Mouse (Mus musculus) forelimb bud, embryonic 11.5 days (tissue): ENCODE results near the gene Olfml1.
A peak's percentile ranks its signal among the peaks of the same experiment; 100 is the strongest.

ENCODE experiments used
- DNase-seq: peaks from one replicate; pipeline ENCODE4 v3.0.0-alpha.2; 2012; ENCODE audit warnings: low read depth, low spot score

The Olfml1 gene

GRCm38 (mm10) chr7:107567261-107567671 lies at the start of gene Olfml1:
Gene Olfml1 (plus strand): TSS chr7:107567446.
- DNase-seq = peak; percentile 91

GRCm38 (mm10) chr7:107519256-107520025 lies 47.8 kb upstream of the Olfml1 start:
- DNase-seq = no peak

GRCm38 (mm10) chr7:107521411-107521810 lies 45.8 kb upstream of the Olfml1 start:
- no peak for DNase-seq

GRCm38 (mm10) chr7:107526299-107526698 lies 40.9 kb upstream of the Olfml1 start:
- peak; percentile 41 for DNase-seq

- no peak for DNase-seq
Measured at GRCm38 (mm10) chr7:107528169-107528772, 39.0 kb upstream of the Olfml1 start.

DNA sequence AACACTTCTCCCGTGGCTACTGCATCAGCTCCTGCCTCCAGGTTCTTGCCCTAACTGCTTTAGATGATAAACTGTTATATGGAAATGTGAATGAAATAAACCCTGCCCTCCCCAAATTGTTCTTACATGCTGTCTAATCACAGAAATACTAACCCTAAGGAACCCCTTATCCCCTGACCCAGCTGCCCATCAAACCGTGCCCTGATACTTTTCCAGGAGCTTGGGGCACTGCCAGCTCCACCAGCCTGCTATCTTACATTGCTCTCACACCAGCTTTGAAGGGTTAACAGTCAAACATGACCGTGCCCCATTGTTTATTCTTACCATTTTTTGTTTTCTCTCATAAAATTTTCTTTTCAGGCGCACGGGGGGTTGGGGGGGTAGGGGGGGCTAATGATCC lies 37.9 kb upstream of the Olfml1 start:
- no peak for DNase-seq

GRCm38 (mm10) chr7:107535311-107535710 lies 31.9 kb upstream of the Olfml1 start:
- DNase-seq = no peak

DNA sequence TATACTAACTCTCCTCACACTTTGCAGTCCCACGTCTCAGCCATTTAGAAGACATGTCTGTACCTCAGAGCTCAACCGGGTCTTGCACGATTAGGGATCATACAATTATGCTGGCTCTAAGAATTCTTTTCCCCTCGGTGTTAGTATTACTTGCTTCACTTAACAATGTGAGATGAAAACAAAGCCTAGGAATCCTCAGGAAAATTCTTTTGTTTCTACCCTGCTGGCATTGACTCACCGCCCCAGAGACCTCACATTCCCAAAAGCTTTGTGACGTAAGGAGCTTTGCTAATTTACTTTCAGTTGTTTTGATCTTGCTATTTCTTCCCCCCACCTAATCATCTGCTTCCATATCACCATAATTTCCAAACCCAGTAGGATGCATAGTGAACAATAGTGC lies 30.7 kb upstream of the Olfml1 start:
- DNase-seq = no peak

GRCm38 (mm10) chr7:107540034-107540433 lies 27.2 kb upstream of the Olfml1 start:
- DNase-seq = no peak

DNA sequence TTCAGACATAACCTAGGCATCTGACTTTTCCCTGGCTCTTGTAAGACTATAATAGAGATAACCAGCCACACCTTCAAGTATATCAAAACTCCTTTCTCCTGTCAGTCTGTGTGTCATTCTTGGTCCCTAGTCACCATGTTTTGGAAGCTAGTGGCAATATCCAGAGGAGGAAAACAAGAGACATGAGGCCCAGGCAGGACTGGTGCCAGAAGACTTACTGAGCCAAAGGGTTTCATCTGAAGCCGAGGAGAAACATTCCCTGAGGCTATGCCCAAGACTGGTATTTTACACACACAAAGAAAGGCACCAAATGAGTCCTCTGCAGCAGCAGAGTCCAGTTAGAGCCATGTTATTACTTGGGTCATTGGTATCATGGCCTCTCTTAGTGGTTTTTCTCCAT lies 22.2 kb upstream of the Olfml1 start:
- DNase-seq = no peak

DNA sequence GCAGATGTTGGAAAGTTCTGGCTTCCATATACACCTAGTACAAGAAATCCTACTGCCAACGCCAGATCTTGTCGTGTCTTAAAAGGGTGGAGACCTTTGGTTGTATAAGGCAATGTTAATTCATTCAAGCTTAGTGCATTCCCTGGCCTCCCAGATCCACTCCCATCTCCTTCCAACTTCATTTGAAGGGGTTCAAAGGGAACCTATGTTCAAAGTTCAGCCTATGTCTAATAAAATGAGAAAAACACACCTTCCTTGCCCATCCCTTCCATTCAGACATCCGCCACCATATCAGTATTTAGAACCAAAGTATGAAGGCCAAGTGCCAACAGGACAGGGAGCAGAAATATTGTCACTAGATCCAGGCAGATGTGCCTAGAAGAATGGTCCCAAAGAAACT lies 19.4 kb upstream of the Olfml1 start:
- no peak for DNase-seq

GRCm38 (mm10) chr7:107553461-107553860 lies 13.8 kb upstream of the Olfml1 start:
- no peak for DNase-seq

DNA sequence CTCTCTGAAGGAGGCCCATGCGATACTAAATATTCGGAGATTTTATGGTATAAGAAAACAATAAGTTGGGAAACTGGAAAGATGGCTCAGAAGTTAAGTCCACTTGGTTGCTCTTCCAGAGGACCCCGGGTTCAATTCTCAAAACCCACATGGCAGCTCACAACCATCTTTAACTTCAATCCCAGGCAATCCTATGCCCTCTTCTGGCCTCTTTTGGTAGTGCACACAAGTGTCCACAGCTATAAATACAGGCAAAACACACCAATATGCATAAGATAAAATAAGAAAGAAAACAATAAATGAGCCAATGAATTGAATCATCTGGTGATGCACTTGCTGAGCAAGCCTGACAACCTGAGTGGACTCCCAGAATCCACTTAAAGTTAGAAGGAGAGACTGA lies 11.3 kb upstream of the Olfml1 start:
- peak; percentile 12 for DNase-seq

- DNase-seq = no peak
Measured at GRCm38 (mm10) chr7:107560675-107561074, 6.6 kb upstream of the Olfml1 start.

GRCm38 (mm10) chr7:107561584-107561983 lies 5.7 kb upstream of the Olfml1 start:
- no peak for DNase-seq

- no peak for DNase-seq
Measured at GRCm38 (mm10) chr7:107563727-107564126, 3.5 kb upstream of the Olfml1 start.

DNA sequence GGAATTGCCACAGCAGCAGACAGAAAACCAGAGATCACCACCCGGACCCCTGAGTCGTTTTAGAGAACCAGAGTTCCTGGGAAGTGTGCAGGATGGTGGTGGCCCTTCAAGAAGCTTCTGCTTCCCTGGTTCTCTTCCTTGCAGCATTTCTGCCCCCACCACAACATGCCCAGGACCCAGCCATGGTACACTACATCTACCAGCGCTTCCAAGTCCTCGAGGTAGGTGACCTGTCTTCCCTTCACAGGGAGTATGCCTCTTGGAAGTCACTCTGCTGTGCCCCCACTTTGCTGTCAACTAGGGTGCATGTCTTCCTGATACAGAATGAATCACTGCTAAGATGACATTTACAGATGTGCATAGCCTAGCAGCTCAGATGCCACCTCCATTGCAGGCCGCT lies 428 bp downstream of the Olfml1 start:
- DNase-seq = no peak

GRCm38 (mm10) chr7:107568971-107569370 lies 1.7 kb downstream of the Olfml1 start:
- DNase-seq = no peak

DNA sequence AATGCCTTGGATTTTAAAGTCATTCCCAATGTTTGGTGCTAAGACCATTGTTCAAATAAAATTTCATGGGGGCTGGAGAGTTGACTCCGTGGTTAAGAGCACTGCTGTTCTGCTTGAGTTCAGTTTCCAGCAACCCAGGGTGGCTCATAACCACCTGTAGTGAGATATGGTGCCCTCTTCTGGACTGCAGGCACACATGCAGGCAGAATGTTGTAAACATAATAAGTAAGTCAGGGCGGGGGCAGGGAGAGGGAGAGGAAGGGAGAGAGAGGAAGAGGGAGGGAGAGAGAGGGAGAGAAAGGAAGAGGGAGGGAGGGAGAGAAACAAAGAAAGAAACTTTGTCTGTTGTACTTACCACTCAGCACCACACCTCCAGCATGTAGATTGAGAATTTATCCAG lies 6.6 kb downstream of the Olfml1 start:
- DNase-seq = no peak

DNA sequence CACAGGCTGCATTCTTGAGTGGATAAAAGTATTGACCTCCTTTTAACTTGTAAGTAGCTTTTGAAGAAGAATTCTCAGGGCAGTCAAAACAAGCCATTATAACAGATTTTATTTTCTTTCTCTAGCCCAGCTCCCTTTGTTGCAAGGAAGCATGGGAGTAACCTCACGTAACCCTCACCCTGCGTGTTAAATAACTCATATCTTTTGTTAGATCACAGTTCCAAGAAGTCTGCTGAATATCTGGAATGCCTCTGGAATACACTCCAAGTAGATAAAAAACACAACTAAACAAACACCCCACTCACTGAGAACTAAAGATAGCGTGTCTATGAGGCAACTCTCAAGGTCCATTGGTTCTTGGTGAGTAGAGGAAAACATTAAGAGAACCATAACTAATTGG lies 7.0 kb downstream of the Olfml1 start:
- no peak for DNase-seq

DNA sequence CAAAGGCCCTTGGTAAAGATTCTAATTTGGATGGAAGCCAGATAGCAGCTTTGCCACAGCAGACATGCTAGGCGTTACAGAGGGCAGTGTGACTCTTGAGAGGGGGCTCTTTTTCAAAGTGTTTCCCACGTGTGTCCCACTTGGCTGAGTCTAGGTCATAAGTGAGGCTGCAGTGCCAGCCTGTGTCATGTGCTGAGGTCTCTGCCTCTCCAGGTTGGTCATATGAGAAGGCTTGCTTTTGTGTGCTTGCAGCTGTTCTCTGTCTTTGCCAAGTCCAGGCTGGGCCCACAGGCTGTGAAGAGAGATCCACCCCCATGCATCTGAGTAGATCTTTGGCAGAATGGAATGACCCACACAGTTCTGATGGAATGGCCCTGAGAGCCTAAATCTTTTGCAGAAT lies 25.4 kb downstream of the Olfml1 start:
- no peak for DNase-seq

- no peak for DNase-seq
Measured at GRCm38 (mm10) chr7:107593904-107594303, 26.7 kb downstream of the Olfml1 start.

GRCm38 (mm10) chr7:107594325-107594856 lies 27.1 kb downstream of the Olfml1 start:
- peak; percentile 59 for DNase-seq
